Mouse (Mus musculus): ENCODE measurements around the gene Nexn.

DNA sequence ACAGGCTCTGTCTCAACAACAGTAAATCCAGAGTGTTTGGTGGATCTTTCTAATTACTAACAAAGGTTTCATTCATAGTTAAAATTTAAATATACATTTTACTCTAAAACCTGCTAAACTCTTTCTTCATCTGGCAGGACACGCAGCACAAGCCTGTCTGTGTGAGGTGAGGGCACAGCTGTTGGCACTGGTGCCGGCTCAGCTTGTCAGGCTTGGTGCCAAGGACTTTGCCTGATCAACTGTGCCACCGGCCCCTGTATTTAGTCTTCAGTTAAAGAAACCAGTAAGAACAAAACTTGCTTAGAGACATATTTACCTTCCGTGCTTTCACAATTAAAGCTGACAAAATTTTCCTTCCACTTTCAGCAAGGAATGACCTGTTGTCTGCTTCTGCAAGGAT is 22.6 kb upstream of the Nexn start:
- TF ChIP-seq CTCF (IDR thresholded peaks at IDR 0.05; ENCODE audit: extremely low read depth, insufficient read depth, low read length), result no peak
- no peak for TF ChIP-seq POLR2A (IDR thresholded peaks at IDR 0.05; ENCODE audit: extremely low read depth, insufficient read depth, low read length)
